Mouse (Mus musculus) spleen, postnatal 14 days (tissue): Measurements from ENCODE around the gene Fsd2.

ENCODE experiments used
- DNase-seq, 2 experiments: peaks; one replicate each; pipeline ENCODE4 v3.0.0; 2021 to 2022; ENCODE audit warnings: low spot score in 2 of 2

The Fsd2 gene

DNA sequence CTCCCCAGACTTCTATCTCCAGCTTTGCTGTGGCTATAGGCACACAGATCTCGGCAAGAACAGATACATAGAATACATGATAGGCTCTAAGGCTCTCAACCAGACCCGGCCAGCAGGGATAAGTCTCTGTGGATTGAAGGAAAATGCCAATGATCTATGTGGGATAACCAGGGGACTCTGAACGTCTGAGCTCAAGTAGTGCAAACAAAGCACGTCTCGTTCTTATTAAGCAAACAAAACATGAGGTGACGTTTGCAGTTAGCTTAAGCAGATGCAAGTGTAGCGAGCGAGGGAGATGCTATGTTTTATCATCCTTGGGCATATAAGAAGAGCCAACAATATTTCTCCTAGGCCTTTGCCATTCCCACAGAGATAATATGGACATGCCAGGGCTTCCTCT, 23.8 kb downstream of the Fsd2 start:
- DNase-seq, result no peak

DNA sequence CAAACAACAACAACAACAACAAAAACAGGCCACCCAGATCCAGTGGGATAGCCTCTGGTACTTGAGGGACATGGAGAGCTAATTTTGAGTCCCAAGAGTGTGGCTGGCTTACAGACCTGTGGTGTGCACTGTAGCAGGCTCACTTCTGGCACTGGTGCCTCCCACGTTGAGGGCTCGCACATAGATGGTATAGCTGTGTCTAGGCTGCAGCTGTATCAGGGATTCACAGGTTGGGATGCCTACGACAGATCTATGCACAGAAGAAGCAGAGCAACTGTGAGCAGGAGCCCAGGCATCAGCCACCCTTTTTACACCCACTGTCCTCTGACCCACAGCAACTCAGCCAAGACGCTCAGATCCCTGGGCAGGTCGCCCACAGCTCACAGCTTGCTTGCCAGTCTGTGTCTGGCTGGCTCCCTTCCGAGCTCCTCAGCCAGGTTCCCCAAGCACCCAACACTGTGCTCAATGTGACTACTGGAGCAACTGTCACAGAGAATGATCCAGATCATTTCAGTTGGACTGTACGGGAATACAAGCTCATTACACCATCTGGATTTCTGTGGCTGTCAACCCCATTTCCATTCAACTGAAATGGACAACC, 24.7 kb downstream of the Fsd2 start:
- DNase-seq, result no peak

DNA sequence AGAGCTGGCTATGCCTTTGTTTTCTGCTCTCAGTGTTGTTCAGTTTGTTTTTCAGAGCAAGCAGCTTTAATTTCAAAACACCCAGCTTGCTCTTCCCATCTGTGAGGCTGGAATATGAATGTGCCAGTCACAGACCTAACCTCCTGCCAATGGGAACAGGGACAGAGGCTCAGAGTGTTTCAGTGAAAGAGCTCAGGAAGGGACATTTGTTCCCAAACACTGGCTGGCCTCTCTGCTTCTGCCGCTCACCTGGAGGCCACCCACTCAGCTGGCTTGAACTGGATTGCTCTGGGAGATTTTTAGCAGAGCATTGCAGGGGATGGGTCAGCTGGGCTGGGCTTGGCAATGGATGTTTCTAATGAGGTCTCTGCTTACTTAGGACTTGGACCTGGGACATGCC, 25.7 kb downstream of the Fsd2 start:
- no peak for DNase-seq

DNA sequence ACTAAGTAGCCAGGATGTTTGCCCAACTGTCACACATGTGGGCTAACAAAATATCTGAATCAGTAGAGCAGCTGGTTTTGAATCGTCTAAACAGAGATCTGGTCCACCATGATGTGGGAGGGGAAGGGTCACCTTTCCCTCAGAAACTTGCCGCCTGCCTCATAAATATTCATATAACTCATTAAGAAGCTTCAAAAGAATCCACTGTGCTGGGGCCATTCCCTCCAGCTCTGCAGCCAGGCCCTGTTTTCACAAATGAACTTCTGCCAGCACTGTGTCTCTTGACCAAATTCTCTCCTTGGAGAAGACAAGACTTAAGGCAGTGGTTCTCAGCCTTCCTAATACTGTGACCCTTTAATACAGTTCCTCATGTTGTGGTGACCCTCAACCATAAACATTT, 27.2 kb downstream of the Fsd2 start:
- no peak for DNase-seq

DNA sequence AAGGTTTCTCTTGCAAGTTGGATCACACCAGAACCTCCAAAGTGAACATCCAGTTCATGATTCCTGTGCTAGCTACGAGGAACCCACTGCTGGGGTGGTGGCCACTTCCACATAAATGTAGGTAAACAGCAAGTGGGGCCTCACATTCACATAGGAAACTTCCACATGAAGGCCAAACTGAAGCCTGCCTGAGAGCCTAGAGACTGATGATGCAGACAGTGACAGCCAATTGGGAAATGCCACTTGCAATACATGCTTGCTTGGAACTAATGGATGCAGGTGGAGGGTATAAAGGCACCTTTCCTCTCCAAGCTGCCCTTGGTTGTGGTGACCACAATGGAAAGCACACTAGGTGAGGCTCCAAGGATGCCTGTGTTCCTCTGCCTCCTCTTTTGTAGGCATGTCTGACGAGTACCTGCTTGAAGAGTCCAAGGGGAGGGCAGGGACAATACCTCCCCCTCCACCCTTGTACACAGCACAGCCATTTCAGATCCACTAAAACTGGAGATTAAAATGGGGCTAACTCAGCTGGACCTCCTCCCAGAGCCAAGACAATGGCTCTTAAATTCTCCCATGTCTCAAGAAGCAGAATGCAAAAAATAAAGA, 28.6 kb downstream of the Fsd2 start:
- no peak for DNase-seq

DNA sequence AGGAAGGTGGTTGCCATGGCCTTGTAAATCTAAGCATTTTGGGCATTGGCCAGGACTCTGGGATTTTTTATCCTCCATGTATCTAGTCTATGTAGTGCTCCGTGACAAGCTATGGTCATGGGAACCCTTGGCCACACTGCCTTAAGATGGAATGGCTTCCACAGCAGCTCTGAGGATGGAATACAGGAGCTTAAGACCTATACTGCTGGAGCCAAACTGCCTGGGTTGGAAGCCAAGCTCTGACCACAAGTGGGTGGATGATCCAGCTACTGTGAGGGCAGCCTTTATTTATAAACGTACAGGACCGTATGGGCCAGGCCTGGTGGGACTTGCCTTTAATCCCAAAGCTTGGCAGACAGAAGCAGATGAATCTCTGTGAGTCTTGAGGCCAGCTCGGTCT, 30.3 kb downstream of the Fsd2 start:
- DNase-seq, result no peak

DNA sequence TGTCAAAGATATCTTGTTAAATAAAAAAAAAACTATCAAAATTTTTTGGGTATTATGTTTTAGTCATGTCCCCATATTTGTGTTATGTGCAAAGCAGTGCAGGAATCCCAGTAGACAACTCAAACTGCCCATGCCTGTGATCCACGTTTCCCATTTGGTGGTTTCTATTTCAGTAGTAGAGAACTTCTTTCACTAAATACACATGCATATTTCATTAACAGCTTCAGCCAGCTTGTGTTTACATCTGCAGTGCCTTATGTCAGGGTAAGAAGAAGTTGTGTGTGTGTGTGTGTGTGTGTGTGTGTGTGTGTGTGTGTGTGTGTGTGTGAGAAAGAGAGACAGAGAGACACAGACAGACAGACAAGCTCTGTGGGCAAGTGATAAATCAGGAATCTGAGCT, 35.3 kb downstream of the Fsd2 start:
- DNase-seq, result no peak

DNA sequence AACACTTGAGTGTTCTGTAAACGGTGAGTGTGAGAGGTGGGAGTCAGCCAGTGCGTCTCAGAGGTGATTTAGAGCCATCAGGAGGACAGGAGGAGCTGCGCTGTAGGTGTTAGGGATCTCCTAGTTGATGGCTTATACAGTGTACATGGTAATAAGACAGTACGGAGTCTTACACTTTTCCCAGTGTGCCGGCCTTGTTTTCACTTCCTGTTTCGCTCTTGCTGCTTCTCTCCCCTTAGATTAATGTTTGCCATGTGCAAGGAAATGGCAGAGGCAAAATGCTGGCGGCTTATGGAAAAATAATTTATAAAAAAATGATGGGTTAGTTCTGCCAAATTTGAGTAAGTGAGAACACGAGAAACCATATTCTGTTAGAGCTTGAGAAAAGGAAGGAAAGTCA, 37.8 kb downstream of the Fsd2 start:
- no peak for DNase-seq

DNA sequence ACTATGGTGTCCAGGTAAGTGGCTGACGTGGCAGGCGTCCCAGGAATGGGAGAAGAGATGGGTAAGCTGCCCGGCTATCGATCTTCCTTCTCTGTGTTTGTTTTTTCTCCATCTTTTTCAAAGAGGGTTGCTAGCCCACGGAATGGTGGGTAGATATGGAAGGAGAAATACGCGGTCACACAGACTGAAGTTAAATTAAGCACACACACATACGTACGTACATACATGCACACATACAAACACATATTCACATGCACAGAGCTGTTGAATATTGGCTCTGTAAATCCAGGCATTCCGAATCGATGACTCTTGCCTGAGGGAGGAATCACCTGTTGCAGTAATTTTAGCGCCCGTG, 43.1 kb downstream of the Fsd2 start:
- no peak for DNase-seq

DNA sequence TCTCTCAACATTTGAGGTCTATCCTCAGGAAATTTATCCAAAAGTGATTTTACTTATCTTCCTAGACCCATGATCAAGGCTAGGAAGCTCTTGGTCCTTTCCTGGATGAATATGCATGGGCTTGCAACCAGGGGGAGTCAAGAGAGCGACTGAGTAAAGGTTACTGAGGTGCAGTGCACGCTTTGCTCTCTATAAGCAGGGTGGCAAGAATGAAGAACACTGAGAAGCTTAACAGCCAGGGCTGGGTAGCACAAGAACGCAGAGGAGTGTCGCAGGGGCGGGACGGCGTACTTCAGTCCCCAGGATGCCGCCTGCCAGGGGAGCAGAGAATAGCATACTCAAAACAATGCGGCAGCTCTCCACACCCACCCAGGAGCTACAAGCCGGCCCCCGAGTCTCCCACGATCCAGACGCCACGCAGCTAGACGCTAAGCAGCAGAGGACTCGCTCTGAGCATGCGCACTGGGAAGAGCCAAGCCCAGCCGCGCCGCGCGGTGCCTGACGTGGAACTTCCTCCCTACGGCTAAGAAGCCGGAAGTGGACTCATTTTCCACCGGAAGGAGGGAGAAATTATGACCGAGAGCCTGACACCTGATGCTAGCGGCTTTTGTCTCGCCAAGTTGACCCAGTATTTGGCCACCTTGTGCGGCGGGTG, 43.6 kb downstream of the Fsd2 start:
- peak; percentile 70 to 77 for DNase-seq

DNA sequence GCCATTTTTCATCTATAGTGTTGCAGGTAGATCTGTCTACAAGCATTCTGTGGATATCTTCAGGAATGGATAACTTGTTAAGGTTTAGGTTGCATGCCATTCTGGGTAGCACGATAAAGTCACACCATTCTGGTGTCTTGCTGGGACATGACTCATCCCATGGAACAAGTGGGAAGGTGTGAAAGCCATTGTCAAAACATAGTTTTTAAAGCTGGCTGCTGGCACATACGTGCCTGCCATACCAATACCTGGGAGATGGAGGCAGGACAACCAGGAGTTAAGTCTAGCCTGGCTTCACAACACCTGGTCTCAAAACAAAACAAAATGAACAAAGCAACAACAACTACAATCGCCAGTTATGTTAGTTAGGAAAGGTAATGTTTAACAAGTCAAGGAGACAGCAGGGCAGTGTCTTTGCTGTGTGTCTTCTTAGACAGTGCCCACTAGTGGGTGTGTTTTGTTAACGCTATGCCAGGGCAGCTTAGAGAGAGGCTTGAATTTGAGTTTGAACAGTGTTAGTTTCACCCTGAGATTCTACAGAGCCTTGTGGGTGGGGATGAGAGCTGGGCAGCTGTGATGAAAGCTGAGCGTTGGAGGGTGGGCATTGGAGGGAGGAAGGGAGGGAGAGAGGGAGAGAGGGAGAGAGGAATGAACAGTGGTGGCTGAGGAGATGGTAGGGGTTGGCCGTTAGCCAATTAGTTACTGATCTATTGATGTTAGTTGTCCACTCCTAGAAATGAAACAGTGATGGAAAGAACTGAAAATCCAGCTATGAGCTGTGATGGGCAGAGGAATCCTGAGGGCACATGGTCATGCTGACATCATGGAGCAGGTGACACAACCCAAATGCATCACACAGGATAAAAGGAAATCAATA, 50.4 kb downstream of the Fsd2 start:
- DNase-seq, result no peak

DNA sequence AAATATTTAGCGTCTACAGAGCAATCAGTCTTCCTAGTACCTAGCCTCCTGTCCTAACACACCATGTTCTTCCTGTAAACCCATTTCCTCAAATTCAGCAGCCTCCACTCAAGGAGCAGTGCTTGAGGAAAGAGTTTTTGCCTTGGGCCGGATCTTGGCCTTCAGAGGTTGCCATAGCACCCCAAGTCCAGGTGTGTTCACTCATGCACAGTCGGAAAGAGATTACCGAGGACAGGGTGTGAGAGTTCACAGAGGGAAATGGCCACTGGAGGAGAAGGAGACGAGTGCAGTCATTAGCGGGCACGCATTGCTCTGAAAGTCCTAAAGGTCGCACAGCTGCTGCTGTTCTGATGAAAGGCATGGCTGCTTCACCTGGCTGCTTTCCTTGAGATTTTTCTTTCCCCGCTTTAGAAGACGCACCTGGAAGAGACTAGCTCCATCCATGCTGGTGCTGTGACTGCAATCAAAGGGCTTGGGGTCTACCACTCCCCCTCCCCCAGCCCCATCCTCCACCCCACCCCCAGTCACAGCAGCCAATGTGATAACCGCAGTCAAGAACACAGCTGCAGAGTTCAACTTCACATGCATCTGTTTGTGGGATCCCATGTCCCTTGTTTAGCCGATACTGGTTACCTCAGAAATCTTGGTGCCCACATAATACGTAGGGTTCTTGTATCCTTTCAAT, 51.7 kb downstream of the Fsd2 start:
- no peak for DNase-seq

DNA sequence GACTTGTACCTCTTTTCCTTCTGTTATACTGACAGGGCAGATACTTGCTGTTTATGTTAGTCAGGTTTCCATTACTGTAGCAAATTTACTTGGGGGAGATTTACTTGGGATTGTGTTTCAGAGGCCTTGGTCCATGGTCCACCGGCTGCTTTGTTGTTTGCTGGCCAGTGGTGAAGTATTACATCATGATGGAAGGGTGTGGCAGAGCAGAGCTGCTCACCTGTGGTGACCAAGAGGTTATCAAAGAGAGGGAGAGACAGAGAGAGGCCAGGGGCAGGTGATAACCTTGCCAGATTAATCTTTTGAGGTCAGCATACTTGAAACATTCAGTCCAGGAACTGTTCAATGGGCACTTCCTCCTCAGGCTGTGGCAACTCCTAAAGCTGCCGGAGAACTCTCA, 65.7 kb downstream of the Fsd2 start:
- DNase-seq, result no peak

DNA sequence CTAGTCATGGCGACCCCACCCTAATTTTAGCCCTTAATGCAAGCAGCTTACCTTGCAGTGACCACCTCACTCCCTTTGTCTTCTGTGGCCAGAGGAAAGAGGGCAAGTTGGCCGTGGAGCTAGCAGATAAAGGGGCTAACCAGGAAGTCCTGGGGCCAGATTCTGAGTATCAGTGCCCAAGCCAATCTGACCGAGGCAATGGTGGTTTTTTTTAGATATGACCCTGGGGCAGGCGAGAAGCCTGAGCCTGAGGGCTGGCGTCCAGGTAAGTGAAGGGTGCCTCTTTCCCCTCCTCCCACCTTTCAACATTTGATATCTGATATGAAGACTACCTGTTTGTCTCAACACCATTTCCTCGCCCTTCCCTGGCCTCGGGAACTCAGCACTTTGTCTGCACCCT, 68.6 kb downstream of the Fsd2 start, which contains the start of gene BC048679:
Gene BC048679 (minus strand): TSS at position 101 of the 400 bp plus-strand sequence.
- DNase-seq, result no peak

DNA sequence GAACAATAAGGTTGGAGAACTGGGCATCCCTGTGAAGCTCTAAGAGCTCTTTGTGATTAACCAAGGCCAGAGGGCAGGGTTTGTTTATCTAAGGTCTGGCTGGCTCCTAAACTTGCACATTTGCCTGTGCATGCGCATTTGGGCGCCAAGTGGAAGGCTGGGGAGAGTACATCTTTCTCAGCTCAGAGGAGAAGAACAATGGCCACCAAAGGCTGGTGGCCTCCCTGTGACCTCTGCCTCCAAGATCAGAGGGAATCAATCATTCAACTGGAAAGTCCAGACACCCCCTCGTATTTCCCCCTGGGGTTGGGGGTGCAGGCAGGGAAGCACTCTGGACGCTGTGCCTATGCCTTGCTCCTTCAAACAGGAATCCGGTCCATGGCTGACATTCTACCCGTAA, 69.6 kb downstream of the Fsd2 start:
- DNase-seq, result no peak

DNA sequence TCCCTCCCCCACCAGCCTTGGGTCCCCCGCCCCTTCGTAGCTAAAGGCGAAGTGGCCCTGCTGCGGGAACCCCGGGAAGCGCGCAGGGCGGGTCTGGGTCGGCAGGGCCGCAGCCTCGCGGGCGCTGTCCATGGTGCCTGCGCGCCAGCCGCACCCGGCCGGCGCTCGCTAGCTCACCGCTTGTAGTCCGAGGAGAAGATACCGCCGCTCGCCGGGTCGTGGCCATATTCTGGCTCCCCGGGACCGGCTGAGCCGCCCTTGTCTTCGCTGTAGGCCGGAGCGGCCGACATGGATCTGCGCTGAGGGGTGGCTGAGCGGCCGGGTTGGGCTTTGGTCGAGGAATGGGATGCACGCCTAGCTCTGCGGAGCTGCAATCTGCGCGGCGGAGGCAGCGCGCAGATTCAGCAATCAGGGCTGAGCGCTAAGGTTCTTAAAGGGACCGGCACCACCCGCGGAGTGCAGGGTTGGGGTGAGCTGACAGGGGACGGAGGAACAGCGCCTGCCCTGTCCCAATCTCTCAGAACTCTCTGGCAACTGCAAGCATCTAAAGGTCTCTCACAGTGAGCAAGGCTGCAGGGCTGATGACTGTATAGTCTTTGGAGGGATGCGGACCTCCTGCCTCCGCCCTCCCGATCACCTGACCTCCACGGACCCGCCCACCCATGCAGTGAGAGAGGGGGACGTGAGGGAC, 73.3 kb downstream of the Fsd2 start, which contains the start of gene Ap3b2:
Gene Ap3b2 (minus strand): TSS at position 595 of the 691 bp plus-strand sequence.
- DNase-seq, result peak in 1 of 2 experiments; percentile 25

DNA sequence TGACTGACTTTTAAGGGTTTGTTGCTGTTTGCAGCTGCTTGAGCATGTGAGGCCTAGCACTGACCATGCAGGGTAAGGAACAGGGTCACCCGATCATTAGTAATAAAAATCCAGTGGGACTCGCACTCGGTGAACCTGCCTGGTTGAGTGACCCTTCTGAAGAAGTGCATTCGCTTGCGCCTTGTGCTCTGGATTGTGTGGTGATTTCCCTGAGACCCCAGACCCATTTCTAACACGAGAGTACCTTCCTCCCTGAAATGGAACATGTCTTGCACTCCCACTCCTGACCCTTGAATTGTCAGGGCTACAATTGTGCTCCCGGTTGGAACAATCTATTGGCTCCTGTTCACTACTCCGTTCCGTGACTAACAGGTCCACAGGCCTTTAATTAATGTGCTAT, 74.1 kb downstream of the Fsd2 start:
- DNase-seq, result no peak

DNA sequence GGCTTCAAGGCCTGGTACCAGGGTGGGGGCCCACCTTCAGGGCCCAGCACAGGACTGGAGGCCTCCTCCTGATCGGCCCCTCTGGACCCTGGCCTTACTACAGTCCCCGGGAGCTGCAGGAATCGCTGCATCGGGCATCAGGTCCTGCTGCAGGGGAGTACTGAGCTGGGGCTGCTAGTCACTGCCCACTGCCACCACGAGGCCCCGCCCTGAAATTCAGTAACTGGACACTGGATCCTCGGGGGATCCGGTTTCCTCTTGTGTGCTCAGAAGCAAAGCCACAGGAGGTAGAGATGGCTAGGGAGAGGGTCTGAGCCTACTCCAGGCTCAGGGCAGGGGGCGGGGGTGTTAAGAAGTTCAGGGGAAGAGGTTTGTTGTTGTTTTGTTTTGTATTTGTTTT, 77.1 kb downstream of the Fsd2 start:
- no peak for DNase-seq
